Mouse (Mus musculus): ENCODE results near the gene Olfr221. TPM values are rescaled to one million over a fixed set of nuclear protein-coding genes. Genes with fewer than 3 reads are reported as not detected.

Olfr221 gene
- polyA plus RNA-seq, 2 experiments, result not detected

- no peak for ATAC-seq (ENCODE audit: insufficient read depth)
Observed at GRCm38 (mm10) chr14:52043446-52043845, 1.2 kb upstream of the Olfr221 start.

GRCm38 (mm10) chr14:52039332-52039731 is 2.9 kb downstream of the Olfr221 start:
- Histone ChIP-seq H3K27ac (no peak overlapping the region), H3K4me2 (ENCODE audit: low read depth) (no peak overlapping the region), H3K27me3 (ENCODE audit: control insufficient read depth, insufficient read depth, low read length) (no peaks in the 10 kb centered on the region), H3K36me3 (replicated peaks; ENCODE audit: control insufficient read depth, insufficient read depth, low read depth) (no peaks in the 10 kb centered on the region), H3K4me3 (ENCODE audit: insufficient read depth in 1 of 2, low read depth in 2 of 2, low read length in 2 of 2) (no peak overlapping the region), H3K4me1 (replicated peaks; ENCODE audit: control insufficient read depth in 2 of 2, insufficient read depth in 2 of 2, low read length in 1 of 2) (peaks cover 0 to 7% of the 10 kb centered on the region in 2 experiments; a peak in 2 of 4 replicates), H3K9ac (replicated peaks) (no peak overlapping the region), H3K9me3 (ENCODE audit: control insufficient read depth, low read length) (no peaks in the 10 kb centered on the region)
- no peak for ATAC-seq (ENCODE audit: insufficient read depth)
- DNase-seq (ENCODE audit: low read depth in 3 of 3, low spot score in 3 of 3), result no peak
- WGBS (ENCODE audit: insufficient replicate concordance), result 53% methylated on average over 5 of the region's 5 CpGs
- TF ChIP-seq CTCF (IDR thresholded peaks at IDR 0.05; ENCODE audit: low read depth), result no peak
- TF ChIP-seq EP300 (IDR thresholded peaks at IDR 0.05; ENCODE audit: low read depth), result no peak

More at GRCm38 (mm10) chr14:52043446-52043845, 1.2 kb upstream of the Olfr221 start:
- WGBS (ENCODE audit: insufficient replicate concordance), result 55% methylated on average over 6 of the region's 6 CpGs
- Histone ChIP-seq H3K9ac (replicated peaks) (no peak overlapping the region), H3K4me2 (ENCODE audit: low read depth) (no peak overlapping the region), H3K36me3 (replicated peaks; ENCODE audit: control insufficient read depth, insufficient read depth, low read depth) (no peaks in the 10 kb centered on the region), H3K9me3 (ENCODE audit: control insufficient read depth, low read length) (no peaks in the 10 kb centered on the region), H3K4me1 (replicated peaks; ENCODE audit: control insufficient read depth in 2 of 2, insufficient read depth in 2 of 2, low read length in 1 of 2) (peaks cover 0 to 9% of the 10 kb centered on the region in 2 experiments; a peak in 1 of 4 replicates), H3K27ac (no peak overlapping the region), H3K4me3 (ENCODE audit: insufficient read depth in 1 of 2, low read depth in 2 of 2, low read length in 2 of 2) (no peak overlapping the region), H3K27me3 (ENCODE audit: control insufficient read depth, insufficient read depth, low read length) (no peaks in the 10 kb centered on the region)
- DNase-seq (ENCODE audit: low read depth in 3 of 3, low spot score in 3 of 3), result no peak
- TF ChIP-seq EP300 (IDR thresholded peaks at IDR 0.05; ENCODE audit: low read depth) (no peak), CTCF (IDR thresholded peaks at IDR 0.05; ENCODE audit: low read depth) (no peak)

GRCm38 (mm10) chr14:52035926-52036325 is 6.3 kb downstream of the Olfr221 start:
- H3K9ac ChIP-seq (replicated peaks), result no peak overlapping the region
- ATAC-seq (ENCODE audit: insufficient read depth) (no peak), DNase-seq (ENCODE audit: low read depth in 3 of 3, low spot score in 3 of 3) (no peak)
- no peak overlapping the region for H3K4me3 ChIP-seq (ENCODE audit: insufficient read depth in 1 of 2, low read depth in 2 of 2, low read length in 2 of 2)
- TF ChIP-seq CTCF (IDR thresholded peaks at IDR 0.05; ENCODE audit: low read depth) (no peak), EP300 (IDR thresholded peaks at IDR 0.05; ENCODE audit: low read depth) (no peak)
- no peaks in the 10 kb centered on the region for H3K9me3 ChIP-seq (ENCODE audit: control insufficient read depth, low read length)
- 66% methylated on average over 6 of the region's 6 CpGs for WGBS (ENCODE audit: insufficient replicate concordance)
- H3K4me2 ChIP-seq (ENCODE audit: low read depth), result no peak overlapping the region
- H3K27me3 ChIP-seq (ENCODE audit: control insufficient read depth, insufficient read depth, low read length), result no peaks in the 10 kb centered on the region
- peaks cover 0 to 7% of the 10 kb centered on the region in 2 experiments; a peak in 2 of 4 replicates for H3K4me1 ChIP-seq (replicated peaks; ENCODE audit: control insufficient read depth in 2 of 2, insufficient read depth in 2 of 2, low read length in 1 of 2)
- no peaks in the 10 kb centered on the region for H3K36me3 ChIP-seq (replicated peaks; ENCODE audit: control insufficient read depth, insufficient read depth, low read depth)
- H3K27ac ChIP-seq, result no peak overlapping the region

- TF ChIP-seq EP300 (IDR thresholded peaks at IDR 0.05; ENCODE audit: low read depth) (no peak), CTCF (IDR thresholded peaks at IDR 0.05; ENCODE audit: low read depth) (no peak)
- Histone ChIP-seq H3K36me3 (replicated peaks; ENCODE audit: control insufficient read depth, insufficient read depth, low read depth) (no peaks in the 10 kb centered on the region), H3K27ac (no peak overlapping the region), H3K9me3 (ENCODE audit: control insufficient read depth, low read length) (no peaks in the 10 kb centered on the region), H3K27me3 (ENCODE audit: control insufficient read depth, insufficient read depth, low read length) (no peaks in the 10 kb centered on the region), H3K4me2 (ENCODE audit: low read depth) (no peak overlapping the region), H3K4me3 (ENCODE audit: insufficient read depth in 1 of 2, low read depth in 2 of 2, low read length in 2 of 2) (no peak overlapping the region), H3K4me1 (replicated peaks; ENCODE audit: control insufficient read depth in 2 of 2, insufficient read depth in 2 of 2, low read length in 1 of 2) (peaks cover 36% of the 10 kb centered on the region in 2 experiments), H3K9ac (replicated peaks) (no peak overlapping the region)
- WGBS (ENCODE audit: insufficient replicate concordance), result 73% methylated on average over 4 of the region's 4 CpGs
- DNase-seq (ENCODE audit: low read depth in 3 of 3, low spot score in 3 of 3) (no peak), ATAC-seq (ENCODE audit: insufficient read depth) (no peak)
Observed at GRCm38 (mm10) chr14:52026342-52026741, 15.9 kb downstream of the Olfr221 start.

- H3K4me3 ChIP-seq (ENCODE audit: insufficient read depth in 1 of 2, low read depth in 2 of 2, low read length in 2 of 2), result no peak overlapping the region; a peak in 1 of 4 replicates
- peak overlapping the region; percentile 93 for H3K27ac ChIP-seq
- WGBS (ENCODE audit: insufficient replicate concordance), result 27% methylated on average over 2 of the region's 2 CpGs
- no peaks in the 10 kb centered on the region for H3K36me3 ChIP-seq (replicated peaks; ENCODE audit: control insufficient read depth, insufficient read depth, low read depth)
- no peaks in the 10 kb centered on the region for H3K9me3 ChIP-seq (ENCODE audit: control insufficient read depth, low read length)
- H3K4me2 ChIP-seq (ENCODE audit: low read depth), result peak overlapping the region; percentile 83
- DNase-seq (ENCODE audit: low read depth in 3 of 3, low spot score in 3 of 3) (peak in 2 of 3 experiments; percentile 53 to 67), ATAC-seq (ENCODE audit: insufficient read depth) (no peak)
- no peaks in the 10 kb centered on the region for H3K27me3 ChIP-seq (ENCODE audit: control insufficient read depth, insufficient read depth, low read length)
- peak overlapping the region; percentile 59 for H3K9ac ChIP-seq (replicated peaks)
- peaks cover 43 to 45% of the 10 kb centered on the region in 2 experiments for H3K4me1 ChIP-seq (replicated peaks; ENCODE audit: control insufficient read depth in 2 of 2, insufficient read depth in 2 of 2, low read length in 1 of 2)
- TF ChIP-seq CTCF (IDR thresholded peaks at IDR 0.05; ENCODE audit: low read depth) (no peak), EP300 (IDR thresholded peaks at IDR 0.05; ENCODE audit: low read depth) (no peak; the same call in 1 of the 2 replicates)
Observed at GRCm38 (mm10) chr14:52024133-52024532, 18.1 kb downstream of the Olfr221 start.

All from liver, embryonic 14.5 days (tissue).